Mouse (Mus musculus) stomach, embryonic 16.5 days (tissue): ENCODE results near the gene Col8a1. TPM values are rescaled to one million over a fixed set of nuclear protein-coding genes. Genes with fewer than 3 reads are reported as not detected.

ENCODE experiments used
- ATAC-seq: fragments of 200-750 bp; cut with Nextera tagmentation; 2 replicates; pipeline ENCODE4 v1.8.0; 2017; ENCODE audit warnings: moderate number of reproducible peaks, moderate TSS enrichment; ENCODE audit not compliant: insufficient read depth, low FRiP score
- H3K27ac ChIP-seq: fragments of 300-500 bp; sonication (generic); 2 replicates; pipeline ENCODE4 v1.5.1; 2014; ENCODE audit warnings: low read length
- H3K27me3 ChIP-seq: fragments of 300-500 bp; sonication (generic); 2 replicates; pipeline ENCODE4 v1.6.1; 2014; ENCODE audit warnings: low read length, control low read depth, mixed read lengths; ENCODE audit not compliant: control insufficient read depth, insufficient read depth
- H3K36me3 ChIP-seq: fragments of 300-500 bp; sonication (generic); 2 replicates; pipeline ENCODE4 v1.6.1; 2014; ENCODE audit warnings: low read length; ENCODE audit not compliant: control insufficient read depth, insufficient read depth
- H3K4me1 ChIP-seq: fragments of 300-500 bp; sonication (generic); 2 replicates; pipeline ENCODE4 v1.6.1; 2014; ENCODE audit warnings: low read length, control low read depth, mixed read lengths; ENCODE audit not compliant: control insufficient read depth, insufficient read depth
- H3K4me2 ChIP-seq: fragments of 300-500 bp; sonication (generic); 2 replicates; pipeline ENCODE4 v1.6.1; 2014; ENCODE audit warnings: low read depth, low read length, mixed read lengths
- H3K4me3 ChIP-seq: fragments of 300-500 bp; sonication (generic); replicated peaks from 2 replicates; pipeline ENCODE4 v1.5.1; 2014; ENCODE audit warnings: mild to moderate bottlenecking, low read length
- H3K9ac ChIP-seq: fragments of 300-500 bp; sonication (generic); 2 replicates; pipeline ENCODE4 v1.6.1; 2014; ENCODE audit warnings: low read length
- H3K9me3 ChIP-seq: fragments of 300-500 bp; sonication (generic); replicated peaks from 2 replicates; pipeline ENCODE4 v1.6.1; 2016; ENCODE audit warnings: low read length, control low read depth; ENCODE audit not compliant: control insufficient read depth
- WGBS: fragments of 180-500 bp; shearing (Covaris S2); extraction: QIAGEN DNeasy Blood & Tissue Kit; methylation state at CpG from one replicate; pipeline ENCODE4 v1.1.7; 2014; 5-methylcytosine and 5-hydroxymethylcytosine counted together
- polyA plus RNA-seq: library from polyadenylated mRNA; unstranded; fragments of >200 nt; fragmentation: Nextera tagmentation; extraction: Ambion mirVana; gene quantifications from 2 replicates; pipeline ENCODE4 v1.2.1, GENCODE M21; 2015

Gene Col8a1
- polyA plus RNA-seq, 1 experiment from 2014 or later, result 15.8 TPM

DNA sequence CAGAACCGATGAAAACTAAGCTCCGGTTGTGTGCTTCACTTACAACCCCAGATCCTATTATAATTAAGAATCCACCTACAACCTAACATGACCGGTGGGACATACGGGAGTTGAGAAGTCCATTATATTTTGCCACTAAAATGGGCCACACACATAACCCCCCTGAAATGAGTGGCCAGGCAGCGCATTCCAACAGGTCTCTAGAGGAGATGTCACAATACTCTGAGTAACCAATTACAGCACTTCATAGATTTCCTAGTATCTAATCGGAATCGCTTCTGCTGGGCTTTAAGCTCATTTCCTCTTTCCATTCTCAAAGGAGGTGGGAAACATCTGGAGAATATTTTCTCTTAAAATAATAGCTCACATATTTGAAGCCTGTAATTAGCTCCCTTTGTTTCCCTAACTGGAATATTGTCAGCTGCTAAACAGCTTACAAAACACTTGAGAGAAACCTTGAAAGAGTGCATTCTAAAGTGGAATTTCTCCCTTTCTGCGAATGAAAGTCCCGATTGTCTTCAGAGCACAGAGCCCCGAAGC, 113.1 kb downstream of the Col8a1 start:
- WGBS, result 75% methylated on average over 10 of the region's 10 CpGs
- Histone ChIP-seq H3K36me3 (no peaks in the 10 kb centered on the region), H3K27me3 (no peaks in the 10 kb centered on the region), H3K4me1 (no peaks in the 10 kb centered on the region), H3K27ac (no peak overlapping the region), H3K4me3 (no peak overlapping the region), H3K9ac (no peak overlapping the region), H3K4me2 (no peak overlapping the region), H3K9me3 (no peaks in the 10 kb centered on the region)
- no peak for ATAC-seq

DNA sequence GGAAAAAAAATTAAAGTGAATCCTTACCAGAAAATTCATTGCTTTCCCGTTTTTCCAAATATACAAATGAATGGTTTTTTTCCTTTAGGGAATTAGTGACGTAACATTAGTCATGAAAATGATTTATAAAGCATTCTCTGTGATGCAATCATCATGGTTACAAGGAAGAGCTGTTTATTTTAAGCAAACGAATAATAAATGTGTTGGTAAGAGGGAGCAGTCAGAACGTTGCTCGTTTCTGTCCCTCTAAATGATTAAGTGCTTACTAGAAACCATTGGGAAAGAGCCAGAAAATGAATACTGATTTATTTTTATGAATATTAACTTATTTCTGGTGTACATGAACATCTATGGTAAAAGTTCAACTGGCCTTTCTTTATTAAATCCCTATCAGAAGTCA, 119.8 kb downstream of the Col8a1 start:
- 35% methylated on average over 5 of the region's 5 CpGs for WGBS
- Histone ChIP-seq H3K4me1 (no peaks in the 10 kb centered on the region), H3K9ac (no peak overlapping the region), H3K4me3 (no peak overlapping the region), H3K27ac (no peak overlapping the region), H3K4me2 (no peak overlapping the region), H3K27me3 (no peaks in the 10 kb centered on the region), H3K36me3 (no peaks in the 10 kb centered on the region), H3K9me3 (no peaks in the 10 kb centered on the region)
- ATAC-seq, result no peak

DNA sequence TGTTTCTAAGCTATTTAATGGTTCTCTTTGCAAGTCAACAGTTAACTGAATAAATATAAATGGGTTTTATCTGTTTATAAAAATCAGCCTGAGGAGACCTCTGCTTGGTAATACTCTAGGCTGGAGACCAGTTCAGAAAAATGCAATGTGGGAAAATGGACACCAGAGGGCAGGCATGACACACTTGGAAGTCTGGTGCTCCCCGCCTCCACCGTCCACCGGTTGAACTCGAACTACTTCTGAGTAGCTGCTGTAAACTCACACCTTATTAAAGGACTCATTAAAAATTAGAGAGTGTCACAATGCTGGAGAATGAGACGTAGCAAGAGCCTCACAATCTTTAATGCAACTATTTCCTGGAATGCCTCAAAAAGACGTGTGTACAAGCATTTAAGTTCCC, 120.3 kb downstream of the Col8a1 start:
- Histone ChIP-seq H3K9ac (no peak overlapping the region), H3K27me3 (no peaks in the 10 kb centered on the region), H3K9me3 (no peaks in the 10 kb centered on the region), H3K4me2 (no peak overlapping the region), H3K27ac (no peak overlapping the region), H3K36me3 (no peaks in the 10 kb centered on the region), H3K4me1 (no peaks in the 10 kb centered on the region), H3K4me3 (no peak overlapping the region)
- WGBS, result 9% methylated on average over 6 of the region's 6 CpGs
- peak; percentile 68; the same call in 1 of the 2 replicates for ATAC-seq

- no peak overlapping the region for H3K4me2 ChIP-seq
- no peak overlapping the region for H3K27ac ChIP-seq
- 0 out of 2 replicates have a peak, but pooled peaks cover 3% of the 10 kb centered on the region for H3K4me1 ChIP-seq
- H3K9me3 ChIP-seq, result no peaks in the 10 kb centered on the region
- WGBS, result 5% methylated on average over 1 of the region's 1 CpGs
- no peaks in the 10 kb centered on the region for H3K27me3 ChIP-seq
- no peak overlapping the region for H3K4me3 ChIP-seq
- H3K36me3 ChIP-seq, result no peaks in the 10 kb centered on the region
- no peak for ATAC-seq
- no peak overlapping the region for H3K9ac ChIP-seq
Measured at GRCm38 (mm10) chr16:57611768-57612167, 142.8 kb downstream of the Col8a1 start.

- Histone ChIP-seq H3K4me3 (peak within 1 kb of the TSS; percentile 88), H3K4me2 (peak within 1 kb of the TSS; percentile 80), H3K4me1 (peaks cover 6% of the 10 kb centered on the region; the same call in 1 of the 2 replicates), H3K9ac (peak within 1 kb of the TSS; percentile 81), H3K9me3 (no peaks in the 10 kb centered on the region), H3K27ac (peak within 1 kb of the TSS; percentile 65), H3K27me3 (no peaks in the 10 kb centered on the region), H3K36me3 (no peaks in the 10 kb centered on the region)
- ATAC-seq, result peak; percentile 86; the same call in 1 of the 2 replicates
- under 1% methylated on average over 64 of the region's 64 CpGs for WGBS
Measured at GRCm38 (mm10) chr16:57606444-57607227, 147.9 kb downstream of the Col8a1 start, which contains the start of gene Cmss1. Gene Cmss1 (minus strand): TSS chr16:57606864.

- Histone ChIP-seq H3K4me2 (no peak overlapping the region), H3K36me3 (no peaks in the 10 kb centered on the region), H3K27ac (no peak overlapping the region), H3K27me3 (no peaks in the 10 kb centered on the region), H3K9ac (no peak overlapping the region), H3K4me1 (peaks cover 4% of the 10 kb centered on the region; the same call in 1 of the 2 replicates), H3K9me3 (no peaks in the 10 kb centered on the region), H3K4me3 (no peak overlapping the region)
- no peak for ATAC-seq
Measured at GRCm38 (mm10) chr16:57601031-57601430, 153.5 kb downstream of the Col8a1 start.

- Histone ChIP-seq H3K4me2 (no peak overlapping the region), H3K27me3 (no peaks in the 10 kb centered on the region), H3K9ac (no peak overlapping the region), H3K4me1 (no peaks in the 10 kb centered on the region), H3K36me3 (no peaks in the 10 kb centered on the region), H3K9me3 (no peaks in the 10 kb centered on the region), H3K27ac (no peak overlapping the region), H3K4me3 (no peak overlapping the region)
- WGBS, result 69% methylated on average over 4 of the region's 4 CpGs
- no peak for ATAC-seq
Measured at GRCm38 (mm10) chr16:57597295-57597957, 157.1 kb downstream of the Col8a1 start.

- Histone ChIP-seq H3K27ac (no peak overlapping the region), H3K27me3 (no peaks in the 10 kb centered on the region), H3K36me3 (no peaks in the 10 kb centered on the region), H3K4me3 (no peak overlapping the region), H3K9me3 (no peaks in the 10 kb centered on the region), H3K9ac (no peak overlapping the region), H3K4me2 (no peak overlapping the region), H3K4me1 (no peaks in the 10 kb centered on the region)
- WGBS, result 26% methylated on average over 7 of the region's 7 CpGs
- ATAC-seq, result peak; percentile 66
Measured at GRCm38 (mm10) chr16:57593422-57594157, 160.9 kb downstream of the Col8a1 start.
